Mouse (Mus musculus) cortical plate, adult 2 months (tissue): ENCODE data around the gene Olfr361.
"Not testable (repeated sequence)": the region's sequence is repeated elsewhere in the genome, so short reads cannot be mapped to it uniquely, and the experiment has no call there.

Source experiments
- CTCF ChIP-seq: fragments of 200-500 bp; IDR thresholded peaks from 2 replicates; pipeline ENCODE4 v1.5.1; 2011; ENCODE audit warnings: mild to moderate bottlenecking, control low read depth, low read length; ENCODE audit not compliant: insufficient read depth; ENCODE audit errors: extremely low read depth
- POLR2A ChIP-seq: fragments of 200-500 bp; IDR thresholded peaks from 2 replicates; pipeline ENCODE4 v1.6.1; 2011; ENCODE audit warnings: mild to moderate bottlenecking, low read length, control low read depth; ENCODE audit not compliant: insufficient read depth; ENCODE audit errors: extremely low read depth

DNA sequence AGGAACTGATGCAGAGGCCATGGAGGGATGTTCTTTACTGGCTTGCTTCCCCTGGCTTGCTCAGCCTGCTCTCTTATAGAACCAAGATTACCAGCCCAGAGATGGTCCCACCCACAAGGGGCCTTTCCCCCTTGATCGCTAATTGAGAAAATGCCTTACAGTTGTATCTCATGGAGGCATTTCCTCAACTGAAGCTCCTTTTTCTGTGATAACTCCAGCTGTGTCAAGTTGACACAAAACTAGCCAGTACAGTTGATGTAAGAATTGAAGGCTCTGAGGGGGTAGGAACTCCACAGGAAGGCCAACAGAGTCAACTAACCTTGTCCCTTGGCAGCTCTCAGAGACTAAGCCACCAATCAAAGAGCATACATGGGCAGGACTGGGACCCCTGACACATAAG, at the start of gene Olfr361:
- TF ChIP-seq POLR2A, CTCF: not testable (repeated sequence)
